Mouse (Mus musculus) R1 (cell line): Measurements from ENCODE around the gene Fance.
A peak's percentile ranks its signal among the peaks of the same experiment; 100 is the strongest.

Experiments
- DNase-seq: peaks from one replicate; pipeline ENCODE4 v3.0.0-alpha.2; 2018; ENCODE audit warnings: low read depth, low spot score

Fance gene

GRCm38 (mm10) chr17:28293716-28294115 is 19.6 kb upstream of the Fance start:
- DNase-seq: no peak

GRCm38 (mm10) chr17:28294449-28295333 is 18.6 kb upstream of the Fance start:
- DNase-seq: no peak

GRCm38 (mm10) chr17:28298888-28299287 is 14.4 kb upstream of the Fance start:
- DNase-seq: peak; percentile 54

- DNase-seq: no peak
These were observed 13.5 kb upstream of the Fance start for GRCm38 (mm10) chr17:28299669-28300320.

GRCm38 (mm10) chr17:28300323-28300722 is 13.0 kb upstream of the Fance start:
- DNase-seq: no peak

- DNase-seq: no peak
These were observed 12.5 kb upstream of the Fance start for GRCm38 (mm10) chr17:28300850-28301249.

- DNase-seq: peak; percentile 68
These were observed 8.1 kb upstream of the Fance start for GRCm38 (mm10) chr17:28305172-28305571.

GRCm38 (mm10) chr17:28308297-28309195 is 4.8 kb upstream of the Fance start:
- DNase-seq: peak; percentile 89

- peak; percentile 88 for DNase-seq
These were observed 2.5 kb upstream of the Fance start for GRCm38 (mm10) chr17:28310831-28311230.

- no peak for DNase-seq
These were observed 1.8 kb upstream of the Fance start for GRCm38 (mm10) chr17:28311366-28312132.

- peak; percentile 45 for DNase-seq
These were observed 797 bp upstream of the Fance start for GRCm38 (mm10) chr17:28312232-28313211.

GRCm38 (mm10) chr17:28313880-28314225 is 534 bp downstream of the Fance start:
- peak; percentile 72 for DNase-seq

GRCm38 (mm10) chr17:28315611-28316160 is 2.4 kb downstream of the Fance start:
- no peak for DNase-seq

GRCm38 (mm10) chr17:28316476-28316875 is 3.2 kb downstream of the Fance start:
- peak; percentile 69 for DNase-seq

- DNase-seq: peak; percentile 44
These were observed 3.8 kb downstream of the Fance start for GRCm38 (mm10) chr17:28317091-28317490.

- DNase-seq: no peak
These were observed 4.4 kb downstream of the Fance start for GRCm38 (mm10) chr17:28317725-28318124.

GRCm38 (mm10) chr17:28321700-28322099 is 8.4 kb downstream of the Fance start:
- no peak for DNase-seq

GRCm38 (mm10) chr17:28323786-28324185 is 10.5 kb downstream of the Fance start:
- no peak for DNase-seq

GRCm38 (mm10) chr17:28324416-28324815 is 11.1 kb downstream of the Fance start:
- peak; percentile 92 for DNase-seq

GRCm38 (mm10) chr17:28325751-28326150 is 12.4 kb downstream of the Fance start:
- no peak for DNase-seq
